Mouse (Mus musculus) urinary bladder, postnatal 10 days (tissue): ENCODE measurements around the gene Rilpl1.
"Not testable (repeated sequence)": the region's sequence is repeated elsewhere in the genome, so short reads cannot be mapped to it uniquely, and the experiment has no call there.

Experiments used
- DNase-seq: peaks from one replicate; pipeline ENCODE4 v3.0.0; 2022; ENCODE audit warnings: low spot score

Rilpl1 gene

DNA sequence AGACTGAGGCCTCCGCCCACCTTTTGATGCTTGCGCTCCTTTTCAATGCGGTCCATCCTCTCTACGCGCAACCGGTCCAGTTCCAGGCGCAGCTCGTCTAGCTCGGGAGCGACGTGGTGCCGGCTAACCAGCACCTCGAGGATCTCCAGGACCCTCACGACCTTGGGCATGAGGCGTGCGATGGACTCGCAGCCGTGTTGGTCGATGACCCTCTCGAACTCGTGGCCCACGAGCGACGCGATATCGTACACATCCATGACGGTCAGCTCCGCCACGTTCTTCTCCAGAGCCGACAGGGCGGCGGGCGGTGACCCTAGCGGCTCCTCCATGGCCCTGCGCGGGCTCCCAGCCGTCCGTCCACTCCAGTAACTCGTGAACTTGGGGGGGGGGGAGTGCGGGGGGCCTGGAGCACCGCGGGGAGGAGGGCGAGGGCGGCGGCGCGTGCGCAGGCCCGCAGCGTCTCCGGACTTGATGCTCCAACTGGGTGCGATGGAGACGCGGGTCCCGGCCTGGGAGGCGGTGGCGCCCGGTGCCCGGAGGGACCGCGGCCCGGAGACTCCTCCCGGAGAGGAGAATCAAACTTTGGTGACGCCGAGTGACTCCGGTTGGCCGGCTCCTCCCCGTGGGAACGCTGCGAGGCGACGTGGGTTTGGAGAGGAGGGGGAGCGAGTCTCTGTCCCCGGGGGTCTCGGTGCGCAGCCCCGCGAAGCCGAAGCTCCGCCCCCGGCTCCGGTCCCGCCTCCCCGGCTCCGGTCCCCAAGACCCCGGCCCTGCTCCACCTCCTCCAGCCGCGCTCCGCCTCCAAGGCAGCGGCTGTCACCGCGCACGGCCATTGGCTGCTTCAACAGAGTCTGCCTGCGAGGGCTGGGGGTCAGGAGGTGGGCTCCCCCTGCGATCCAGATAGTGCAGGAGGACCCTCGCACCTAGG lies at the start of gene Rilpl1:
TSS of gene Rilpl1 (minus strand) at position 737 of the 928 bp plus-strand sequence.
- DNase-seq: no peak

DNA sequence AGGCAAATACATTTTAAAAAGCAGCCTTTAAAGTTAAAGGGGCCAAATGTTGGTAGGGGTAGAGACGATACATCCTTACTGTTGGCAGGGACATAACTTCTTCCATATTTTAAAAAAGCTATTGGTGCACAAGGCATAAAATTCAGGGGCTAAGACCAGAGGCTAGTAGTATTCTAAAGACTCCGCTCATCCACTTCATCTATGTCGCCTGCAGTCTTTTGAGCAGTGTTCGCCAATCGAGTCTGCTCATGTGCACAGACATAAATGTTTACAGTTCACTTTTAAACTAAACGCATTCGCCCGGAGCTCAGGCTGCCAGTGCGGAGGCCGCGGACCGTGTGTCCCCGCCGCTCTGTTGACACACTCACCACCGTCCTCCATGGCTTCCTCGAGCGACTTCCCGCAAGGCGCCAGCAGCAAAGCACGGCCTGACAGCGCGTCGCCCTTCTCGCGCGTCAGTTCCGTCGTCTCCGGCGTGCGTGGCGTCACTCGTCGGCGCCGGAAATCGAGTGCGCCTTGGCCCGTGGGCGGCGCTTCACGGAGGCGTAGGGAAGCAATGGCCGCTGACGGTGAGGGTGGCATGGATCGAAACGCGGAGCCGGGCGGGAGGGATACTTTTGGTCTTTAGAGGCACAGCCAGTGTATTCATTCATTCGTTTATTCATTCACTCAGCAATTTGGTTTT lies 47.6 kb upstream of the Rilpl1 start, which contains the start of the genes Eif2b1 and Gtf2h3:
TSS of gene Eif2b1 (minus strand) at position 499 of the 685 bp plus-strand sequence.
TSS of gene Gtf2h3 (plus strand) at position 508 of the 685 bp plus-strand sequence.
- DNase-seq: peak; percentile 83

DNA sequence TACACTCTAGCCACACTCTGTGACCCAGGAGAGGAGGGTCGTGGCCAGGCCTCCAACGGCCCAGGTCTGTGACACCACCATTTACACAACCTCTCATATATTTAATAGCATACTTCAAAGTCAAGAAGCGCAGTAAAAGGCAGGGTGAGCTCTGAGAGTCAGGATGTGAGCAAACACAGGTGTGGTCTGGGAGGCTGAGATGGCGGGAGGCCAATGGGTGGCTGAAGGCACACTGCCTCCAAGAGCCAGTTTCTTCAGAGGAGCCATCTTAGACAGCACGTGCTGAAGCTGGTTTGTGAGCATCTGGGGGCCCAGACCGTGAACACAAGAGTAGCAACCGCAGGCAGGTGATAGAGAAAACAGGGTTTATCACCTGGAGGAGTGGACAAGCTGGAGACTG lies 44.3 kb upstream of the Rilpl1 start:
- DNase-seq: no peak

DNA sequence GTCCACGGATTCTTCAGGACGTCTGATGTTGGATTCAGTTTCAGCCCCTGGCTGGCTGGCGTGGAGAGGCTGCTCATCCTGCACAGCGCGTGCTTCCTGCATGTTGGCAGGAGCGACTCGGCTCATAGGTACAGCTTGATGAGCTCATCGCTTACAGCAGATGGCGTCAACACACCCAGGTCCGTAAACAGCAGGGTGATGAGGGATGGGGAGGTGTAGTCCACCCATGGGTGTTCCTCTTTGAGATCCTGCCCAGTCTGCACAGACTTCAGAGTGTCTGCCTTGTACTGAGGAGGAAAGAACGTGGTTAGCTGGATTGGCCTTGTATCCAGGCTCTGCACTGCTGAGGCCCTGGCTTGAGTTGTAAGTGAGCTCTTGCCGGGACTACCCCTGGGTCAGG lies 39.9 kb upstream of the Rilpl1 start:
- DNase-seq: no peak

DNA sequence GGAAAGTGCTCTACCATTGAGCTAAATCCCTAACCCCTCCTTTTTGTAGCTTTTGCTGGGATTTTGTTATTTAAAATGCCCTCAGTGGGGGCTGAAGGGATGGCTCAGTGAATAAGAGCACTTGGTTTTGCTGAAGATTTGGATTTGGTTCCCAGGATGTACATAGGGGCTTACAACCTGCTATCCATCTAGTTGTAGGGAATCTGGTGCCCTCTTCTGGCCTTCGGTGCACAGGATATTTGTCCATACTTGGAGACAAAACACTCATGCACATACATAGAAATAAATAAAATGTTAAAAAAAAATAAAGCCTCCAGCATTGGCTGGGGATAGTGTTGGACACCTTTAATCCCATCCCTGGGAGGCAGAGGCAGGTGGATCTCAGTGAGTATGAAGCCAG lies 24.0 kb upstream of the Rilpl1 start:
- DNase-seq: no peak

DNA sequence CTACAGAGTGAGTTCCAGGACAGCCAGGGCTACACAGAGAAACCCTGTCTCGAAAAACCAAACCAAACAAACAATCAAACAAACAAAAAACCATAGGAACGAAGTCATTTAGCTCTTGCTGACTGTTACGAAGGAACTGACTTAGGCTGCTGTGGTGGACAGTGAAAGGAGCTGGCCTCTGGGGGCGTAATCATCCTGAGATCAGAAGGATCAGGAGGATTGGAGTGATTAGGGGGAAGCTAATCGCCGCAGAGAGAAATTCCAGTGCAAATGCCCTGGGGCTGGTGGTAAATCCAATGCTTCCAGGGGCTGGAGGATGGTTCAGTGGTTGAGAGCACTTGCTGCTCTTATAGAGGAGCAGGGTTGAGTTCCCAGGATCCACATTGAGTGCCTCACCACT lies 22.4 kb upstream of the Rilpl1 start:
- no peak for DNase-seq

DNA sequence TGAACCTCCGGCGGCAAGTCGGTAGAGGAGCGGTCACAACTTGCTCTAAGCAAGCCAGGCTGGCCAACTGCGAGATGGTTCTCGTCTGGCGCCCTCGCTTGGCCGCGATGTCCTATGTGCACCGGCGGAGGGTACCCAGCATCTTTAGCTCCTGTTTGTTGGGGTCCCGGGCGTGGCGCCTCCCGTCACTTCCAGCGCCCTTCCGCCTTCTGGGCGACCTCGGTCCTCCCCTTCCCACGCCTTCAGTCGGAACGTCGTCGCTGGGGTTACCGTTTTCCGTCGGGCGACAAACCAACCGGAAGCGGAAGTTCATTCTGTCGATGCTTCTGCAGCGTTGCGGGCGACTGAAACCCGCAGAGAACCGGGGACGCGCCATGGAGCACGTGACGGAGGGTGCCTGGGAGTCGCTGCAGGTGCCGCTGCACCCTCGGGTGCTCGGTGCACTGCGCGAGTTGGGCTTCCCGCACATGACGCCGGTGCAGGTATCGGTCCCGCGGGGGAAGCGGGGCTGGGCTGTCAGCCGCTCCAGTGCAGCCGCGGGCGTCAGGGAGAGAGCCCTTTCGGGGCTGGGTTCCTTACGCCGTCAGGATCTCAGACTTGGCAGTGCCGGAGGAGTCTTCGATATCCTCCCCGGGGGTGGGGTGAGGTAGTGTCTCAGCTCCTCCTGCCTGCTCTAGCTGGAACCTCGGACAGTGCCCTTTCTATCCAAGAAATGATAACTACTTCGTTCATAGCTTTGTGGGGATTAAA lies 21.5 kb upstream of the Rilpl1 start, which contains the start of gene Ddx55:
TSS of gene Ddx55 (plus strand) at position 307 of the 750 bp plus-strand sequence.
- DNase-seq: peak; percentile 67

DNA sequence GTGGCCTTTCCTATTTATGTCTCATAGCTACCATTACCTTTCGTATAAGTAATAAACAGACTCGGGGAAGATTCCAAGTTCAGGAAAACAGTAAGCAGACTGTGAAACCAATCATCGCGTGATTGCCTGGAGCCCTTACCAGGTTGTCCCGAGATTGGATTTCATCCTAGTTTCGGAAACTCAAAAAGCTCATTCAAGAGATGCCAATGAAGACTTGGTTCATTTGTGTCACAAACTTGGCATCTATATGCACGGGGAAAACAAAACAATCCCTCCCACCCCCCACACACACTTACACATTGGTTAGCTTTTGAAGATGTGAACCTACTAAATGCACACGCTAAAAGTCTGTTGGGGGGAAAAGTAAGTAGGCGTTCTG lies 20.9 kb upstream of the Rilpl1 start:
- DNase-seq: no peak

DNA sequence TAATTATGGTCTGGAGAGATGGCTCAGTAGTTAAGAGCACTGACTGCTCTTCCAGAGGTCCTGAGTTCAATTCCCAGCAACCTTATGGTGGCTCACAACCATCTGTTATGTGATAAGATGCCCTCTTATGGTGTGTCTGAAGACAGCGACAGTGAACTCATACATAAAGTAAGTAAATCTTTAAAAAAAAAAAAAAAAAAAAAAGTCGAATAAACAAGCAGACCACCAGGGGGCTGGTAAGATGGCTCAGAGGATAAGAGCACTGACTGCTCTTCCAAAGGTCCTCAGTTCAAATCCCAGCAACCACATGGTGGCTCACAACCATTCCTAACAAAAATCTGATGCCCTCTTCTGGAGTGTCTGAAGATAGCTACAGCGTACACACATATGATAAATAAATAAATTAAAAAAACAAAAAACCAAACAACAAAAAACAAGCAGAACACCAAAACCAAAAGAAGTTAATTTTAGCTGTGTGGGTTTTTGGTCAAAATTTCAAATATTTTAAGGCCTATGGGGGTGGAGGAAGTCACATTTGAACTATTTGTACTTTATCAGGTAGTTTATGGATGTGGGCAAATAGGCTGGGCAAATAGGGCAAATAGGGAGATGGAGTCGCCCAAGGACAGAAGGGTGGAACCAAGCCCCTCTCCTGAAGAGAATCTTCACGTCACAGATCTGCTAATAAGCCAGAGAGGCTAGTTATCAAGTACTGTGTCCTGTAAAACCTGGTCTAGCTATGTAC lies 20.3 kb upstream of the Rilpl1 start:
- DNase-seq: not testable (repeated sequence)

DNA sequence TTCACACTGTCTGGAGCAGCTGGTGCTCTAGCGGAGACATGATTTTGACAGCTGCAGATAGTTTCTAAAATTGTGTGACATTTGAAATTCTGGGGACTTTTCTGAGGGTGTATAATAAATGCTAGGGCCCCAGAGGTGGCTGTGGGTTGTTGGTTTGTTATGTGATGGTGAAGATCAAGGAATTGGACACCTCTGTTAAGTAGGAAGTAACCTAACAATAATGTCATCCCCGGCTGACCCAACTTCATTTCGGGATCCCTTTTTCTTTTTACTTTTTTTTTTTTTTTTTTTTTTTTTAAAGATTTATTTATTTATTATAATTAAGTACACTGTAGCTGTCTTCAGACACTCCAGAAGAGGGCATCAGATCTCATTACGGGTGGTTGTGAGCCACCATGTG lies 19.5 kb upstream of the Rilpl1 start:
- not testable (repeated sequence) for DNase-seq

DNA sequence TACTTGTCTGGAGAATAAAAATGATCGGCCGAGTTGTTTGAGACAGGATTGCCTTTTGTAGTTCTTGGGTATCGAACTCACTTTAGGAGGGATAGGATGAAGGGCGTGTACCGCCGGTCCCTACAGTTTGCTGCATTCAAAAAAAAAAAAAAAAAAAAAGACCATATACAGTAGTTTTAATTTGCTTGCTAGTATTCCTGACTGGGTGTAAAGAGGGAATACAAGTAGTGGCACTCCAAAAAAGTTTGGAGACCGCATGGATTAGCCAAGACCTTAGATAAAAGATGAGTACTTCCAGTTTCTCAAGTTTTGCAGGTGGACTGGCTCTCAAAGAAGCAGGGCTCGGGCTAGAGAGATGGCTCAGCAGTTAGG lies 10.4 kb upstream of the Rilpl1 start:
- DNase-seq: no peak

DNA sequence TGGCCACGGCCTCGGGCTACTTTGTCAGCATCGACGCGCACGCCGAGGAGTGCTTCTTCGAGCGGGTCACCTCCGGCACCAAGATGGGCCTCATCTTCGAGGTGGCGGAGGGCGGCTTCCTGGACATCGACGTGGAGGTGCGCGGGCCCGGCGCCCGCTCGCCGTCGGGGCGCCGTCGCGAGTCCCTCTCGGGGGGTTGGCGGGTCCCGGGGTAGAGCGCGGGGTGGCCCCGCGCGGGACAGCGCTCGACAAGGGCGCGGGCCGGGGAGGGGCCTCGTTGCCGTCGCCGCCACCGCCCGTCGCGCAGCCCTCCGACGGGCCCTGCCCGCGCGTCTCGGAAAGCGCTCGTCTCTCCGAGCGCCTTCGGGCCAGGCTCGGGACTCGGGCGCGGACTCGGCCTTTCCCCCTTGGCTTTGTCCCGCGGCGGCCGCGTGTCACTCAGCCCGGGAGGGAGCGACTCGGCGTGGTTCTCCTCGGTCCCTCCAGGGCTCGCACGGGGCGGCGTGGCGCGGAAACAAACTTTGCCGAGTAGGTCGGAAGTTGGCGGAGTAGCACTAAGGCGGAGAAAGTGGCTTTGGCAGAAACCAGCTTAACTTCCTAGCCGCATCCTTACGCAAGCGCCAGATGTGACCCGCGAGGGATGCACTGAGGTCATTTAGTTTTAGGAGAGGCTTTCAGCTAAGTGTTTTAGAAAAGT lies 9.9 kb upstream of the Rilpl1 start:
- peak; percentile 48 for DNase-seq

DNA sequence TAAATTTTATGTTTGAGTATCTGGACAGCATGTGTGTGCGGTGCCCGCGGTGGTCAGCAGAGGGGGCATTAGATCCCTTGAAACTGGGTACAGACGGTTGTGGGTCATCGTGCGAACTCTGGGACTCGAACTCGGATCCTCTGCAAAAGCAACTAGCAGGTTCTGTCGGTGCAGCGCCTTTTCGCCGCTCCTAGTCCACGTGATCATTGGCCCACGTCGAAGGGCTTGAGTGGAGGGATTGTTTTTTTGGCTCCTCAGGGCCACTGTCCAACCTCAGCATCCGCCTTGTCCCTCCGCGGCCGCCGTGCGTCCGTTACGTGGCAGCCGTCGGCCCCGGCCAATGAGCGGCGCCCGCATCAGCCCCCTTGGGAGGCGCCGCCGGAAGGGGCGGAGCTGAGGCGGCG lies 9.2 kb upstream of the Rilpl1 start, which contains the start of gene Tmed2:
TSS of gene Tmed2 (plus strand) at position 313 of the 404 bp plus-strand sequence.
- DNase-seq: peak; percentile 72

DNA sequence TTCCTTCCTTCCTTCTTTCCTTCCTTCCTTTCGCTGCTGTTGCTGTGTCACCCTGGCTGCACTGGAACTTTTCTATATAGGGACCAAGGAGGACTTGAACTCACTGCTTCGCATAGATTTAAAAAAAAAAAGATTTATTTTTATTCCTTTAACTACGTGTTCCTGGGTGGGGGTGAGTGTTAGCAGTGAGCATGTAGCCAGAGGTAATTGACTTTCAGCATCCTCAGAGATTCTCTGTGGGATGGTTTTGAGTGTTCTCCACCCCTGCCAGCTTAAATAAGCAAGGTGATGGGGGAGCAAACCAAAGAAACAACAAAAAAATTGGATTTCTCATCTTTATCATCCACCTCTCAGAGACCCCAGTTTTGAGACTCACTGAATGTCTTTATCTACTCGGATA lies 8.7 kb upstream of the Rilpl1 start:
- no peak for DNase-seq

DNA sequence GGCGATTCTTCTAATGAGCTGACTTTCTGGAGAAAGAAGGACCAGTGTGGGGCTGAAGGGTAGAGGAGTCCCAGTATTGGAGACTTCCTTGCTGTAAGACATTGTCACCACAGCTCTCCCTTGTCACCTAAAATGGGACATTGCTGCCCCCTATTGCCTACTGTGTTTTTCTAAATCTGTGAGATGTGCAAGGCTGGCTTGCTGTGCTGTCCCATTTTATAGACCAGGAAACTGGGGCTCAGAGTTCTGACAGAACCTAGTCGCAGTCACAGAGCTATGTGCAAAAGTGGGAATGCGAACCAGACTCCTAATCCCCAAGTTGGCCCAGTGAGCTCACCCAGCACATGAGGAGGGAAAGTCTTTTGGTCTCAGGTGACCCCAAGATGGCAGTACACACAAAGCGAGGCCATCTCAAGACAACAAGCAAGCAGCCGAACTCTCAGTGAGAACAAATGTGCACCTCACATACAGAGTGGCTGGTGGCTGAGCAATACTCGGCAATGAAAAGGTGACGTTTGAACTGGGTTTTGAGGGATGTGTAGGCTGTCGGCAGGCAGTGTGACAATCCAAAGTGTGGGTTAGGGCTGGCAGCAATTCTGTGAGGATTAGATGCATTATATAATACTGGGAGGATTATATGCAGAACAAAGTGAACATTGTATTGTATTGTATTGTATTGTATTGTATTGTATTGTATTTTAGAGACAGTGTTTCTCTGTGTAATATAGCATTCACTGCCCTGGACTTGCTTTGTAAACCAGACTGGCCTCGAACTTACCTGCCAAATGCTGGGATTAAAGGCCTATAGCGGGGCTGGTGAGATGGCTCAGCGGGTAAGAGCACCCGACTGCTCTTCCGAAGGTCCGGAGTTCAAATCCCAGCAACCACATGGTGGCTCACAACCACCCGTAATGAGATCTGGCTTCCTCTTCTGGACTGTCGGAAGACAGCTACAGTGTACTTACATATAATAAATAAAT lies 7.9 kb upstream of the Rilpl1 start:
- DNase-seq: no peak

DNA sequence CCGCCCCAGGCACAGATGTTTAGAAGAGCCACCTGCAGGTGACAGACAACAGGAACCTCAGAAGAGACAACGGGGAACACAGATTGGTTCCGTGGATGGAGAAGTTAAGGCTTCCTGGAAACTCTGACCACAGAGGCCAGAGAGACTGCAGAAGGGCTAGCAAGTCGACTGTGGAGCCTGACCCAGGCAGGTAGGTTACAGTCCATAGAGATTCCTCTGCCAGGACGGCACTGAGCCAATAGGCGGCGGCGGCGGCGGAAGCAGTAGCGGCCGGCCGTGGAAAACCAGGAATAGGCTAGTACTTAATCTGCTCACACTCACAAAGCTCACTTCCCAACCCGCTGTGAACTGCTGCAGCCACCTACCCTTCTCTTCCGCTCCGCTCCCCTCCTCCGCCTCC lies 5.6 kb upstream of the Rilpl1 start:
- DNase-seq: no peak

DNA sequence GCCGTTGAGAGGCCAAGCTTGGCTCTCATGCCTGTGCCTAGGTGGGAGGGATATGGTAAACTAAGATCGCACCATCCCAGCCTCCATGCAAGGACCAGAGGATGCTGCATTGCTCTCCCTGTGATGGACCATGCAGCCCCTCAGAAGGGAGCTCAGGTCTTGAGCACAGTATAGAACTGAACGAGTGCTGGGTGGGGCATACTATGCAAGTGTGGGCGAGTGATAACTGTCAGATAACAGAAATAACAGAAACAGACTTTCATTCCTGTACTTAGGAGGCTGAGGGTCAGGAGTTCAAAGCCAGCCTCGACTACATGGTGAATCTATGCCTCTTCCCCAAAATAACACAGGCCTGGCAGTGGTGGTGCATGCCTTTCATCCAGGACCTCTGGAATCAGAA lies 3.8 kb upstream of the Rilpl1 start:
- DNase-seq: no peak

DNA sequence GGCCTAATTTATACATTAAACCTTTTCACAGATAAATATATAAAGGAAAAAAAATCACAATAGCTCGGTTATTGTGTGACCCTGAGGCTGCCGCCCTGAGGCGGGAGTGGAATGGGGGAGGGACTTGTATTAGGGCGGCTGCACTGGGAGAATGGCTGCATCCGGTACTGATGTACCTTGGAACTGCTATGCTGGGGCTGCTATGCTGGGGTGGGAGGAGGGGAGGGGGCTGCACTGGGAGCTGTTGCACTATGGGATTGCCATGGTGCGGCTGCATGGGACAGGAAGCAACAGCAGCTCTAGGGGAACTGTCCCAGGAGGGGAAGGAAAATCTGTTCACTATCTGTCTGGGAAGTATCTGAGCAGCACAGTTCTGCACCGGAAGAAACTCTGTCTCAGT lies 1.3 kb upstream of the Rilpl1 start:
- no peak for DNase-seq

DNA sequence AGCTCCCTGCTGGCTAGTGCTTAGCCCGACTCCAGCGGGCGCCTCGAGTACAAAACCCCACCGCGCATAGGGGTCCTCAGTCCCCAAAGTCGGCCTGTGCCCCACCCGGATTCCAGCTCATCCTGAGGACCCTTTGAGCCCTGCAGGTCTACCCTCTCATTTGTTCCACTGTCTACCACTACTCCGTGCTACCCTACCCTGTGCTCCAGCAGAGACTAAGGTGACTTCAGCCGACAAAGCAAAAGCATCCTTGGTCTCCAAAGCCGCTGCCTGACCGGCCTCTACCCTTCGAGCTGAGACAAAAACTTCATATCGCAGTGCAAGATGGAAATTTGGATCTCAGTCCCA lies 366 bp upstream of the Rilpl1 start:
- DNase-seq: no peak

DNA sequence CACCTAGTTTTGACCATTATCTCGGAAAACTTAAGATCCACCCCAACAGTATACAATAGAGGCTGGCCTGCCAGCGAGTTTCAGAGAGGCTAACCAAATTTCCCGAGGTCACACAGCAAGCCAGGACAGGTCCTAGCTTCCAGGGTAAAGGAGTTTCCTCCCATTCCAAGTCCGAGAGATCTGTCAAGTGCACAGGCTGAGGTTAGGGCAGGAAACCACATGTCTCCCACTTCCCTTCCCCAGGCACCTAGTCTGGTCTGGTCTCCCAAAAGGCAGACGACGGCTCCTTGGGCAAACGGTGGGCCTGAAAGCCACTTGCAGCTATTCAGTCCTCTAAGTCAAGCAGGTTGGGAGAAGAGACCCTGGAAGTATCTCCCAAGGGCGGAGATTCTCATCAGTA lies 1.5 kb downstream of the Rilpl1 start:
- DNase-seq: no peak
